Mouse (Mus musculus) embryonic fibroblast, embryonic 13.5 days (primary cell): ENCODE measurements around the gene Eppin.

Experiments used
- CTCF ChIP-seq: IDR thresholded peaks from 2 replicates; pipeline ENCODE4 v1.5.1; 2011; ENCODE audit warnings: mild to moderate bottlenecking, control low read depth, low read length, moderate library complexity, borderline replicate concordance; ENCODE audit not compliant: insufficient read depth
- POLR2A ChIP-seq: IDR thresholded peaks from 2 replicates; pipeline ENCODE4 v1.6.1; 2011; ENCODE audit warnings: low read depth, mild to moderate bottlenecking, control low read depth, low read length, moderate library complexity

GRCm38 (mm10) chr2:164564346-164564745 lies 29.0 kb downstream of the Eppin start:
- TF ChIP-seq CTCF (no peak), POLR2A (no peak)
